Mouse (Mus musculus) embryonic facial prominence, embryonic 15.5 days (tissue): ENCODE measurements around the gene Rbm44. TPM values are rescaled to one million over a fixed set of nuclear protein-coding genes. Genes with fewer than 3 reads are reported as not detected.

Experiments used
- ATAC-seq: fragments of 200-750 bp; cut with Nextera tagmentation; 2 replicates; pipeline ENCODE4 v1.8.0; 2017; ENCODE audit warnings: low read depth, moderate TSS enrichment; ENCODE audit not compliant: insufficient number of reproducible peaks, low FRiP score, low TSS enrichment
- H3K27ac ChIP-seq: fragments of 300-500 bp; sonication (generic); replicated peaks from 2 replicates; pipeline ENCODE4 v1.5.1; 2015; ENCODE audit warnings: mild to moderate bottlenecking, inconsistent platforms
- H3K27me3 ChIP-seq: fragments of 300-500 bp; sonication (generic); 2 replicates; pipeline ENCODE4 v1.6.1; 2015; ENCODE audit warnings: inconsistent platforms
- H3K36me3 ChIP-seq: fragments of 300-500 bp; sonication (generic); 2 replicates; pipeline ENCODE4 v1.6.1; 2015; ENCODE audit warnings: mild to moderate bottlenecking, inconsistent platforms
- H3K4me1 ChIP-seq: fragments of 300-500 bp; sonication (generic); 2 replicates; pipeline ENCODE4 v1.6.1; 2015; ENCODE audit warnings: inconsistent platforms
- H3K4me2 ChIP-seq: fragments of 300-500 bp; sonication (generic); replicated peaks from 2 replicates; pipeline ENCODE4 v1.6.1; 2015; ENCODE audit warnings: mild to moderate bottlenecking, inconsistent platforms
- H3K4me3 ChIP-seq: fragments of 300-500 bp; sonication (generic); replicated peaks from 2 replicates; pipeline ENCODE4 v1.5.1; 2015; ENCODE audit warnings: mild to moderate bottlenecking, inconsistent platforms
- H3K9ac ChIP-seq: fragments of 300-500 bp; sonication (generic); 2 replicates; pipeline ENCODE4 v1.6.1; 2015; ENCODE audit warnings: inconsistent platforms
- H3K9me3 ChIP-seq: fragments of 300-500 bp; sonication (generic); replicated peaks from 2 replicates; pipeline ENCODE4 v1.6.1; 2016; ENCODE audit warnings: inconsistent platforms
- WGBS: fragments of 180-500 bp; shearing (Covaris S2); methylation state at CpG from one replicate; pipeline ENCODE4 v1.1.7; 2015; 5-methylcytosine and 5-hydroxymethylcytosine counted together
- polyA plus RNA-seq: library from polyadenylated mRNA; unstranded; fragments of >200 nt; fragmentation: Nextera tagmentation; extraction: Ambion mirVana; gene quantifications from 2 replicates; pipeline ENCODE4 v1.2.1, GENCODE M21; 2015

Rbm44 gene
- polyA plus RNA-seq, 1 experiment from 2014 or later: 0.51 TPM

GRCm38 (mm10) chr1:91179086-91179485 is 34.2 kb downstream of the Rbm44 start:
- Histone ChIP-seq H3K9me3 (no peaks in the 10 kb centered on the region), H3K4me3 (no peak overlapping the region), H3K27ac (no peak overlapping the region), H3K9ac (no peak overlapping the region), H3K4me1 (peaks cover 36% of the 10 kb centered on the region), H3K4me2 (peak overlapping the region; percentile 80; the same call in 1 of the 2 replicates), H3K27me3 (no peaks in the 10 kb centered on the region; the same call in 1 of the 2 replicates), H3K36me3 (no peaks in the 10 kb centered on the region)
- peak; percentile 56 for ATAC-seq
- whole genome bisulfite sequencing: 25% methylated on average over 5 of the region's 5 CpGs

GRCm38 (mm10) chr1:91179533-91180173 is 34.8 kb downstream of the Rbm44 start, which contains the start of gene Ramp1:
Gene Ramp1, plus strand, starts transcription at chr1:91179822.
- H3K27ac ChIP-seq: peak within 1 kb of the TSS; percentile 17; the same call in 1 of the 2 replicates
- H3K4me2 ChIP-seq: peak within 1 kb of the TSS; percentile 80
- peak within 1 kb of the TSS; percentile 45 for H3K4me3 ChIP-seq
- WGBS: 3% methylated on average over 37 of the region's 37 CpGs
- H3K36me3 ChIP-seq: no peaks in the 10 kb centered on the region
- peak within 1 kb of the TSS; percentile 50 for H3K9ac ChIP-seq
- peaks cover 36% of the 10 kb centered on the region for H3K4me1 ChIP-seq
- ATAC-seq: peak; percentile 58; the same call in 1 of the 2 replicates
- no peaks in the 10 kb centered on the region; the same call in 1 of the 2 replicates for H3K27me3 ChIP-seq
- no peaks in the 10 kb centered on the region for H3K9me3 ChIP-seq

GRCm38 (mm10) chr1:91180174-91180565 is 35.3 kb downstream of the Rbm44 start:
- ATAC-seq: no peak; the same call in 1 of the 2 replicates
- peak overlapping the region; percentile 45 for H3K4me3 ChIP-seq
- H3K27ac ChIP-seq: peak overlapping the region; percentile 17; the same call in 1 of the 2 replicates
- no peaks in the 10 kb centered on the region for H3K36me3 ChIP-seq
- peak overlapping the region; percentile 50 for H3K9ac ChIP-seq
- peaks cover 36% of the 10 kb centered on the region for H3K4me1 ChIP-seq
- WGBS: 4% methylated on average over 14 of the region's 14 CpGs
- no peaks in the 10 kb centered on the region; the same call in 1 of the 2 replicates for H3K27me3 ChIP-seq
- peak overlapping the region; percentile 80 for H3K4me2 ChIP-seq
- H3K9me3 ChIP-seq: no peaks in the 10 kb centered on the region

- Histone ChIP-seq H3K27me3 (no peaks in the 10 kb centered on the region; the same call in 1 of the 2 replicates), H3K4me1 (peaks cover 36% of the 10 kb centered on the region), H3K4me3 (peak overlapping the region; percentile 45), H3K9me3 (no peaks in the 10 kb centered on the region), H3K36me3 (no peaks in the 10 kb centered on the region), H3K4me2 (peak overlapping the region; percentile 80), H3K9ac (no peak overlapping the region), H3K27ac (0 out of 2 replicates have a peak overlapping the region, but pooled peaks have one; percentile 17)
- WGBS: 65% methylated on average over 6 of the region's 6 CpGs
- no peak for ATAC-seq
These were observed 35.8 kb downstream of the Rbm44 start for GRCm38 (mm10) chr1:91180723-91181122.

- H3K4me1 ChIP-seq: peaks cover 36% of the 10 kb centered on the region
- no peak for ATAC-seq
- H3K9me3 ChIP-seq: no peaks in the 10 kb centered on the region
- peak overlapping the region; percentile 69; the same call in 1 of the 2 replicates for H3K27ac ChIP-seq
- no peak overlapping the region for H3K9ac ChIP-seq
- H3K4me3 ChIP-seq: 0 out of 2 replicates have a peak overlapping the region, but pooled peaks have one; percentile 45
- no peaks in the 10 kb centered on the region for H3K36me3 ChIP-seq
- 68% methylated on average over 5 of the region's 5 CpGs for WGBS
- H3K4me2 ChIP-seq: peak overlapping the region; percentile 80; the same call in 1 of the 2 replicates
- H3K27me3 ChIP-seq: no peaks in the 10 kb centered on the region; the same call in 1 of the 2 replicates
These were observed 36.4 kb downstream of the Rbm44 start for GRCm38 (mm10) chr1:91181261-91181660.

GRCm38 (mm10) chr1:91181784-91182450 is 37.0 kb downstream of the Rbm44 start:
- WGBS: 21% methylated on average over 12 of the region's 12 CpGs
- ATAC-seq: no peak

GRCm38 (mm10) chr1:91183305-91183704 is 38.4 kb downstream of the Rbm44 start:
- ATAC-seq: no peak
- Histone ChIP-seq H3K4me1 (peaks cover 36% of the 10 kb centered on the region), H3K4me3 (no peak overlapping the region)

More at GRCm38 (mm10) chr1:91181784-91182450, 37.0 kb downstream of the Rbm44 start:
- H3K9me3 ChIP-seq: no peaks in the 10 kb centered on the region
- no peaks in the 10 kb centered on the region; the same call in 1 of the 2 replicates for H3K27me3 ChIP-seq
- peaks cover 36% of the 10 kb centered on the region for H3K4me1 ChIP-seq
- no peaks in the 10 kb centered on the region for H3K36me3 ChIP-seq
- peak overlapping the region; percentile 69 for H3K27ac ChIP-seq
- H3K9ac ChIP-seq: no peak overlapping the region
- H3K4me2 ChIP-seq: peak overlapping the region; percentile 80
- H3K4me3 ChIP-seq: no peak overlapping the region

GRCm38 (mm10) chr1:91186677-91187076 is 41.8 kb downstream of the Rbm44 start:
- Histone ChIP-seq H3K36me3 (no peaks in the 10 kb centered on the region), H3K4me2 (no peak overlapping the region), H3K27me3 (no peaks in the 10 kb centered on the region), H3K9me3 (no peaks in the 10 kb centered on the region), H3K9ac (no peak overlapping the region), H3K4me1 (peaks cover 13% of the 10 kb centered on the region), H3K4me3 (no peak overlapping the region), H3K27ac (no peak overlapping the region)
- ATAC-seq: no peak
- 80% methylated on average over 6 of the region's 6 CpGs for WGBS

More at GRCm38 (mm10) chr1:91183305-91183704, 38.4 kb downstream of the Rbm44 start:
- Histone ChIP-seq H3K9ac (no peak overlapping the region), H3K27me3 (no peaks in the 10 kb centered on the region; the same call in 1 of the 2 replicates), H3K36me3 (no peaks in the 10 kb centered on the region), H3K4me2 (no peak overlapping the region), H3K9me3 (no peaks in the 10 kb centered on the region), H3K27ac (no peak overlapping the region)
- 77% methylated on average over 10 of the region's 10 CpGs for WGBS

GRCm38 (mm10) chr1:91187315-91187714 is 42.4 kb downstream of the Rbm44 start:
- no peak overlapping the region for H3K27ac ChIP-seq
- no peak for ATAC-seq
- no peaks in the 10 kb centered on the region for H3K36me3 ChIP-seq
- WGBS: 82% methylated on average over 5 of the region's 5 CpGs
- no peak overlapping the region for H3K4me3 ChIP-seq
- H3K9ac ChIP-seq: no peak overlapping the region
- peaks cover 7% of the 10 kb centered on the region for H3K4me1 ChIP-seq
- H3K9me3 ChIP-seq: no peaks in the 10 kb centered on the region
- H3K27me3 ChIP-seq: no peaks in the 10 kb centered on the region
- no peak overlapping the region for H3K4me2 ChIP-seq

GRCm38 (mm10) chr1:91187786-91188640 is 43.1 kb downstream of the Rbm44 start:
- Histone ChIP-seq H3K4me2 (no peak overlapping the region), H3K4me1 (peaks cover under 1% of the 10 kb centered on the region; the same call in 1 of the 2 replicates), H3K9me3 (no peaks in the 10 kb centered on the region), H3K9ac (no peak overlapping the region), H3K27me3 (no peaks in the 10 kb centered on the region), H3K36me3 (no peaks in the 10 kb centered on the region), H3K4me3 (no peak overlapping the region), H3K27ac (no peak overlapping the region)
- no peak for ATAC-seq
- 81% methylated on average over 7 of the region's 7 CpGs for WGBS
